Mouse (Mus musculus) megakaryocyte, adult 5-6 weeks (primary cell): ENCODE data around the gene Olfr222. TPM values are rescaled to one million over a fixed set of nuclear protein-coding genes. Genes with fewer than 3 reads are reported as not detected.

Source experiments
- ATAC-seq: 2 replicates; pipeline ENCODE4 v1.8.0; 2016; ENCODE audit warnings: mild to moderate bottlenecking, inconsistent platforms; ENCODE audit not compliant: poor library complexity, severe bottlenecking
- total RNA-seq, 2 experiments: library from RNA; stranded (forward) in 1 of 2; stranded (reverse) in 1 of 2; fragments of 153-499, 151-499 nt in 1 of 2; fragments of 221-1000, 200-1000 nt in 1 of 2; gene quantifications; 2 replicates each; pipeline versions ENCODE4 v1.2.3 to v1.2.4; 2015 to 2017

Gene Olfr222
- total RNA-seq, 2 experiments from 2014 or later: not detected

- ATAC-seq: peak; percentile 75
These were observed 33.6 kb downstream of the Olfr222 start for GRCm38 (mm10) chr11:59542442-59542841.

GRCm38 (mm10) chr11:59541324-59541723 lies 34.7 kb downstream of the Olfr222 start, which contains the start of gene Nlrp3:
TSS of gene Nlrp3 (plus strand) at chr11:59541568.
- peak; percentile 61 for ATAC-seq

GRCm38 (mm10) chr11:59540123-59540522 lies 35.9 kb downstream of the Olfr222 start:
- ATAC-seq: peak; percentile 9; the same call in 1 of the 2 replicates

- peak; percentile 40 for ATAC-seq
These were observed 37.6 kb downstream of the Olfr222 start for GRCm38 (mm10) chr11:59538387-59538786.

- ATAC-seq: no peak
These were observed 38.6 kb downstream of the Olfr222 start for GRCm38 (mm10) chr11:59537218-59538130.

- no peak for ATAC-seq
These were observed 44.5 kb downstream of the Olfr222 start for GRCm38 (mm10) chr11:59531562-59531961.

GRCm38 (mm10) chr11:59530870-59531535 lies 45.0 kb downstream of the Olfr222 start:
- no peak for ATAC-seq

- no peak for ATAC-seq
These were observed 45.8 kb downstream of the Olfr222 start for GRCm38 (mm10) chr11:59530221-59530620.

- ATAC-seq: peak; percentile 80
These were observed 49.5 kb downstream of the Olfr222 start, which contains the start of gene Zkscan17 for GRCm38 (mm10) chr11:59526472-59527080. TSS of gene Zkscan17 (minus strand) at chr11:59526751.

GRCm38 (mm10) chr11:59525237-59525636 lies 50.8 kb downstream of the Olfr222 start:
- ATAC-seq: peak; percentile 88

- ATAC-seq: no peak
These were observed 51.9 kb downstream of the Olfr222 start for GRCm38 (mm10) chr11:59524150-59524549.

Other genes with a start within 250 kb of the Olfr222 start
- not detected in 2 replicates for gene Prss38, start 200.6 kb downstream of the Olfr222 start, total RNA-seq (2015)
- gene Prss38, start 200.6 kb downstream of the Olfr222 start, total RNA-seq (2017): not detected in 2 replicates
- 1.9 and 2.3 TPM in 2 replicates for gene Jmjd4, start 126.2 kb downstream of the Olfr222 start, total RNA-seq (2015)
- 1.8 and 2.0 TPM in 2 replicates for gene Jmjd4, start 126.2 kb downstream of the Olfr222 start, total RNA-seq (2017)
- gene Snap47, start 125.0 kb downstream of the Olfr222 start, total RNA-seq (2015): 2.9 and 3.3 TPM in 2 replicates
- gene Snap47, start 125.0 kb downstream of the Olfr222 start, total RNA-seq (2017): 4.9 and 8.1 TPM in 2 replicates
- 0.40 and 1.2 TPM in 2 replicates for gene Zfp867, start 103.8 kb downstream of the Olfr222 start, total RNA-seq (2015)
- 0.59 and 0.77 TPM in 2 replicates for gene Zfp867, start 103.8 kb downstream of the Olfr222 start, total RNA-seq (2017)
- gene Zkscan17, start 49.5 kb downstream of the Olfr222 start, total RNA-seq (2015): 9.0 and 9.4 TPM in 2 replicates
- gene Zkscan17, start 49.5 kb downstream of the Olfr222 start, total RNA-seq (2017): 7.4 and 13.4 TPM in 2 replicates
- gene Nlrp3, start 34.7 kb downstream of the Olfr222 start, total RNA-seq (2015): 23.8 and 32.5 TPM in 2 replicates
- 41.2 and 43.0 TPM in 2 replicates for gene Nlrp3, start 34.7 kb downstream of the Olfr222 start, total RNA-seq (2017)
- gene Olfr223, start 17.1 kb upstream of the Olfr222 start, total RNA-seq (2015): not detected in 2 replicates
- gene Olfr223, start 17.1 kb upstream of the Olfr222 start, total RNA-seq (2017): not detected in 2 replicates
- 23.7 and 26.2 TPM in 2 replicates for gene Mprip, start 85.1 kb upstream of the Olfr222 start, total RNA-seq (2015)
- gene Mprip, start 85.1 kb upstream of the Olfr222 start, total RNA-seq (2017): 58.6 and 61.8 TPM in 2 replicates
- not detected in 2 replicates for gene Pld6, start 211.4 kb upstream of the Olfr222 start, total RNA-seq (2015)
- not detected in 2 replicates for gene Pld6, start 211.4 kb upstream of the Olfr222 start, total RNA-seq (2017)
- 11.3 and 11.4 TPM in 2 replicates for gene Flcn, start 233.8 kb upstream of the Olfr222 start, total RNA-seq (2015)
- 19.9 and 25.3 TPM in 2 replicates for gene Flcn, start 233.8 kb upstream of the Olfr222 start, total RNA-seq (2017)